Mouse (Mus musculus): ENCODE measurements around the gene Fscn1.

DNA sequence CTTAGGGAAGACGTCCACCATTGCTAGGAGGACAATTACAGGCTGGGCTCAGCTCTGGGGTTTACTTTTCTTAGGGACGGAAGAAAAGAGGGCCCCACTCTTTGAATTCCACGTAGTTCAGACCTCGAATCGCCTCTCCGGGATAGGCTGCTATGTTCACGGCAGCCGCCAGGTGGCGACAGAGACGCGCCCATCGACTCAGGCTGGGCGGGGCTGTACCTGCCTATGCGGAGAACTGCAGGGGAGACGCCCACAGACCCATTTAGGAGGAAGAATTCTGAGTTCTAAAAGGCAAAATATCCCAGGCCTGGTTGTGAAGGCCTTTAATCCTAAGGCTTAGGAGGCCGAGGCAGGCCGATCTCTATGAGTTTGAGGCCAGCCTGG is 23.8 kb upstream of the Fscn1 start:
- TF ChIP-seq CTCF (IDR thresholded peaks at IDR 0.05; ENCODE audit: low read depth) (peak; percentile 95), EP300 (IDR thresholded peaks at IDR 0.05; ENCODE audit: low read depth) (no peak)
